Mouse (Mus musculus) megakaryocyte-erythroid progenitor cell, adult 5-6 weeks (primary cell): ENCODE measurements at regions not wholly inside any gene's neighbourhood (a gene's known extent, or its start where the extent isn't known, plus 50 kb on each side); places are given as distances from the start of the nearest gene placed in this dataset.

Experiments used
- ATAC-seq: replicated peaks from 2 replicates; pipeline ENCODE4 v1.8.0; 2016; ENCODE audit warnings: mild to moderate bottlenecking, inconsistent platforms; ENCODE audit not compliant: severe bottlenecking, poor library complexity, low FRiP score, low TSS enrichment

DNA sequence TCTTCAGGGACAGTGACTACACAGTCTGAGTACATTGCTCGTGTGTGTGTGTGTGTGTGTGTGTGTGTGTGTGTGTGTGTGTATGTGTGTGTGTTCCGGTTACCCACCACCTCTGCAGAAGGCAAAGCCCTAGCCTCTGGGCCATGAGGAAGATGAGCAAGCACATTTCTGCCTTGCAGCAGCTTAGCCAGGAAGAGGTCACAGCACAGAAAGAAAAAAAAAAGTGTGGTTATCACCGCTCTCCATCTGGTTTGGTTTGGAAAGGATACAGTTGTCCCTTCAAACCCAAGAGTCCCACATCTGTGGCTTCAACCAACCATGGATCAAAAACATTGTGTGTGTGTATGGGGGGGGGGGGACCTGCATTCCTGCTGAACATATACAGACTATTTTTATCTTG is 102.5 kb upstream of the Rreb1 start:
- ATAC-seq = peak; percentile 66

DNA sequence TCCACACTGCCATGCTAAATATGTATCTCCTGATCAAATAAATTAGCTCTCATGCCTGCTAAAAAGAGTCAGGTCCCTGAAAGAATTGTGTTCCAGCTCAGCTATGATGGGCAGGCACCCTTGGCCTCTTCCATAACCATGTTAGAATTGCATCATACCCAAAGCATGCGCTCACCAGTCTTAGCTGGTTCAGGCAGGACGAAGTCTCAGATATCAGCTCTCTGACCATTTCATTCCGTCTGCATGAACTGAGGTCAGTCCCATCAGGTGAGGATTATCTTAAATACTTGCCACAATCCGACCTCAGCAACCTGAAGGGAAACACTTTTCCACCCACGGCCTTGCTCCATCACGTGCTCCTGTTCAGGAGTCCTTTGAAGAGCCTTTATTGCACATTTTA is 101.3 kb upstream of the Rreb1 start:
- no peak for ATAC-seq

GRCm38 (mm10) chr13:37678251-37678650 is 99.9 kb upstream of the Rreb1 start:
- no peak for ATAC-seq

DNA sequence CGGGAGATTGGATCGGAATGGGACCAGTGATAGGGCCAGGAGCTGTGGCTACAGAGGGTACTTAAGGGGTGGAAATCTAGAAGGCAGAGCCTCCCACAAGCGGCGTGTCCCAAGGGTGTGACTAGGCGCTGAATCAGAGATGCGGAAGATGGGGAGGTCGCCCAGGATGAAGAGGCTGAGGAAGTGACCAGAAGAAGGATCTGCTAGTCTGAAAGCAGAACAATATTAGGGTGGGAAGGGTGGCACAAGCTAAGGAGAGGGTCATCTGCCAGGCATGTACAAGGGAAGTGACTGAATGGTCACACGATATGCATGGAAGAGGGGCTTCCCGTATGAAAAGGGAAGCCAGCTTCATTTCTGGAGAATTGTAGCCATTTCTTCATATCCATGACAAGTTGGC is 99.4 kb upstream of the Rreb1 start:
- no peak for ATAC-seq

DNA sequence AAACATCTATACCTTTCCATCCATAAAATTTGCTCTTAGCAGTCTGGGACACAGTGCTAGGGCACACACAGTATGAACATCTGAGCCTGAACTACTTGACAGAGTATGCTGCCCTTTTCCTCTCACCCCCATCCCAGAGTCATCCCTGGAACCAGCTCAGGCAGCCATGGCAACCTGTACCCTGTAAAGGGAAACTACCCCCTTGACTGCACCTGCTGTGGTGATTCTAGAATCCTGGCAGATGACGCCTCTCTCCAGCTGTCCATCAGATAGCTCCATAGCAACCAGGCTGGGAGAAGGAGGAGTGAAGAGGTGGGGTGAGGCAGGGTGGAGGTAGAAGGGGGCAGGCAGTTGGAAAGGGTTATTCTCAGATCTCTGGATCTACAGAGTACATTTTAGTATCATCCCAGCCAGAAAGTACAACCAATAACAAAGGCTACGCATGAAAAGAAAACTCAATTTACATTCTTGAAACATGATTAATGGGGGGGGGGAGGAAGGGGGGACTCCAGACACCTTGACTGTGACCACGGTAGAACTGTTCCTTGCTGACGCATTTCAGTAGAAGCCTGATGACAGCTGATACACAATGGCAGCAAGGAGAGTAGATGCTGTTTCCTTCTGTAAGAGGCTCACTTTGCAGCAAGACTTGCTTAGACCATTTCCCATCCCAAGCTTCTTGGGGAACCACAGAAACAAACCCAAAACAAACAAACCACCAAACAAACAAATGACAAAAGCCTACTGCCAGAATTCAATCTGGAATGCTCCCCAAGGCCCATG is 97.2 kb upstream of the Rreb1 start:
- peak; percentile 47; the same call in 1 of the 2 replicates for ATAC-seq

GRCm38 (mm10) chr13:37683045-37683679 is 95.0 kb upstream of the Rreb1 start:
- ATAC-seq = no peak

DNA sequence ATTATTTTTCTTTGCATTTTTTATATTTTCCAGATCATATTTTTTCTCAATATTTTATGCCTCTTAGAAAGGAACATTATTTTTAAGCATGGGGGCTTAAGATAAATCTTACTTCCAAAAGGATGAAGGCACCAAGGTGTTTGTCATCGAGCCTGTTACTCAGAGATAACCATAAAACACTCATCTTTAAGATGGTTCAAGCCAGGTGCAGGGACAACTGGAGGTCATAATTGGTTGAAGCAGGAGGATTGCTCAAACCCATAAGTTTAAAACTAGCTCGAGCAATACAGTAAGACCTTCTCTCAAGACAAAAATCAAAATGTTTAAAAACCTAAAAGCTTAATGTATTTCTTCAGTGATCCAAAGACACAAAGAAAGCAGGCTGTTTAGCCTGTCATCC is 92.6 kb upstream of the Rreb1 start:
- ATAC-seq = no peak

- no peak for ATAC-seq
Measured at GRCm38 (mm10) chr13:37686109-37686508, 92.1 kb upstream of the Rreb1 start.

GRCm38 (mm10) chr13:37689127-37689777 is 88.9 kb upstream of the Rreb1 start:
- no peak for ATAC-seq

GRCm38 (mm10) chr13:37691855-37692445 is 86.2 kb upstream of the Rreb1 start:
- ATAC-seq = no peak

DNA sequence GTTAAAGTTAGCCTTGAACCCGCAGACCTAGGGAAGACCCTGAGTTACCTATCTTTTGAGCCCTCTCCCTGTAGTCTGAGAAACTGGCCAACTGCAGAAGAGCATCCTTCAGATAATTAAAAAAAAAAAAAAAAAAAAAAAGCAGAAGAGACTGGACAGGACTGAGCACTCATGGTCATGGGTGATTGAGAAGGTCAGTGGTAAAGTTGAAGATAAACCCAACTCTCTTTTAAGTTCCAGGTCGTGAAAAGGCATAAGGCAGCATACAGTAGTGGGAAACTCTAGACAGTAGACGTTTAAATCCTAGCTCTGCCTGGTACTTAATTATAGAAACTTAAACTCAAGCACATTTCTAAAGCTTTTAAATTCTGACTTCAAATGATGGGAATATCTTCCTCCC is 84.6 kb upstream of the Rreb1 start:
- no peak for ATAC-seq

DNA sequence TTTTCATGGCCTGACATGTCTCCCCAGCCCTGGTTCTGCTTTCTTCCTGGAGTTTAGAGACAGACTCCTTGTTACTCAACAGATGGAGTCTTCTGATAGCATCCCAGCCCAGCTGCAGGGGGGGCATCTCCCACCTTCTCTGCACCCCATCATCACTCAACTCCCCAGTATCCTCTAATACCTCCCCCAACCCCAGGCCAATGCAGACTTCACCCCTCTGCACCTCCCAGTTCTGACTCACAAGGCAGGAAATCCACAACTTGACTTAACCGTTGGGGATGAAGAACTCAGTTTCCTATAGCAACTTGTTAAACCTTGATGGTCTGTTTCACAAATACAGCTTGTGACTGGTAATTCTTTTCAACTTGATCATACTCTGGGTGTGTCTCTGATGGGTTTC is 73.7 kb upstream of the Rreb1 start:
- ATAC-seq = no peak

DNA sequence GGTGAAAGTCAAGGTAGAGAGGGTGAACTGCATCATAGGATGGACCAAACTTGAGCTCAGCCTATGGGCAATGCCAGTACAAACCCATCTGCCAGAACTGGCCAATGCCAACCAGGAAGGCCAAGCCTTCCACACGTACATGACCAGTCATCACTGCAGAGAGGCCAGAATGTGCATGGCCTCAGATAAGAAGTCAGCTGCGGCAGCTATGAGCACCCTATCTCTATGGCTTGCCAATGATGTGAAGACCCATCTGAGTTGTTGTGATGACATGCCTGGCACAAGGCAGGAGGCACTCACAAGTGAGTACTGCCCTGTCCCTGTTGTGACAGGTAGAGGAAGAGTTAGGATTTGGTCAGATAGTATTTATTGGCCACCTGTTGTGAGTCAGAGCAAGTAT is 72.7 kb upstream of the Rreb1 start:
- peak; percentile 91 for ATAC-seq

GRCm38 (mm10) chr13:37710913-37711312 is 67.3 kb upstream of the Rreb1 start:
- ATAC-seq = no peak

DNA sequence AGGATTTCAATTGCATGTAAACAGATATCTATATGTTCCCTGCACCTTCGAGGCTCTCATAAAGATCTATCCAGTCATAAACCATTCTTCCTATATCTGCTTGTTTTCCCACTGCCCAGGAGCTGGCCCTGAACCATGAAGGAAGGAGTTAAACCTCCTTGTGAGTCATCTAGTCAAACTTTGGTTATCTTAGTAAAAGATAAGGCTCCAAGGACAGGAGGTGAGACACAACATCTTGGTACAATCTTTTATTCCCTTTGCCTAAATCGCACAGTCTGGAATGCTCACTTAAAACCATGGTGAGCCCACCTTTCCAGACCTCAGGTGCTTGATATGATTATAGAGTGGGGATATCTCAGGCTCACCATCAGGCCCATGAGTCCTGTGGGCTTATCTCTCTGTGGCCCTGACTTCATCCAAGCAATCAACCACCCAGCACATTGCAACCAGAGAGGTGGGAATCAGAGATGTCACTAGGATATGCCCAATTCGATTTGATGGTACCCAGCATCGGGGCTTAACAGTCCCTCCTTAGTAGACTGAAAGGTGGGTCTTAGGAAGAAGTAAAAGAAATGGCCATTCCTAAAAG is 65.2 kb upstream of the Rreb1 start:
- ATAC-seq = peak; percentile 62

DNA sequence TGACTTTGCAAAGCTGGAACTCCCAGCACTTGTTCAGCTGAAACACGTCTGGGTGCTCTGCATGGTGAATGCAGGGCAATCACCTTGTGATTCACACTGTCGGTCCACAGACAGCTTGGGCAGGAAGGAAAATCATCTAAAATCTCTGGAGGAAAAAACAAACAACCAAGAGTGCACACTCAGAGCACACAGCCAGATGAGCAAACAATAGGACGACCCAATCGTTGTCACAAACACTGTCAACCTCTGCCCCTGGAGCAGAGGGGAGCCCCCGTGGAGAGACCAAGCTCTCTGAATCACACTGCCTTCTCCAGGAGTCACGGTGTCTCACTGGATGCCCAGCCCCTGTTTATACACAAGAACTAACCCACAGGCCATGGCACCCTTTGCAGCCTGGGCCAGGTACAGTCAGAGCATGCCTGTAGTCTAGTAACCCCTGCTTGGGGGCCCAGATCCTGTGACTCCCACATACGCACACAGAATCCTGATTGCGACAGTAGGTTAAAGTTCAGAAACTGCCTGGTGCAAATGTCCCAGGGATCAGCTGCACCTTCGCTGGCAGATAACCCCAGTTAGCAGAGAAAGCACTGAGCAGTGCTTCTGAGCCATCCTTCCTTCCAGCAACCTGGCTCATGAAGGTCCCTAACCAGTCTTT is 63.0 kb upstream of the Rreb1 start:
- ATAC-seq = no peak

- no peak for ATAC-seq
Measured at GRCm38 (mm10) chr13:37715770-37716693, 62.2 kb upstream of the Rreb1 start.

- ATAC-seq = no peak
Measured at GRCm38 (mm10) chr13:37717793-37718192, 60.4 kb upstream of the Rreb1 start.

GRCm38 (mm10) chr13:37718364-37718763 is 59.8 kb upstream of the Rreb1 start:
- peak; percentile 81 for ATAC-seq
